Mouse (Mus musculus): Measurements from ENCODE around the gene Bmp4. TPM values are rescaled to one million over a fixed set of nuclear protein-coding genes. Genes with fewer than 3 reads are reported as not detected.

Bmp4 gene
- polyA plus RNA-seq, 1 experiment from 2014 or later, result 1.4 TPM

Other genes with a start within 250 kb of the Bmp4 start
- not detected in 2 replicates for gene Gm15217, start 11.3 kb downstream of the Bmp4 start, polyA plus RNA-seq (2015; fragmentation: Nextera tagmentation; extraction: Ambion mirVana)